Mouse (Mus musculus) frontal cortex, postnatal 36 days (tissue): ENCODE data around the gene Smim24.

Experiments used
- DNase-seq, 2 experiments: peaks; one replicate each; pipeline ENCODE4 v3.0.0; 2022; ENCODE audit warnings: low spot score in 2 of 2

The Smim24 gene

DNA sequence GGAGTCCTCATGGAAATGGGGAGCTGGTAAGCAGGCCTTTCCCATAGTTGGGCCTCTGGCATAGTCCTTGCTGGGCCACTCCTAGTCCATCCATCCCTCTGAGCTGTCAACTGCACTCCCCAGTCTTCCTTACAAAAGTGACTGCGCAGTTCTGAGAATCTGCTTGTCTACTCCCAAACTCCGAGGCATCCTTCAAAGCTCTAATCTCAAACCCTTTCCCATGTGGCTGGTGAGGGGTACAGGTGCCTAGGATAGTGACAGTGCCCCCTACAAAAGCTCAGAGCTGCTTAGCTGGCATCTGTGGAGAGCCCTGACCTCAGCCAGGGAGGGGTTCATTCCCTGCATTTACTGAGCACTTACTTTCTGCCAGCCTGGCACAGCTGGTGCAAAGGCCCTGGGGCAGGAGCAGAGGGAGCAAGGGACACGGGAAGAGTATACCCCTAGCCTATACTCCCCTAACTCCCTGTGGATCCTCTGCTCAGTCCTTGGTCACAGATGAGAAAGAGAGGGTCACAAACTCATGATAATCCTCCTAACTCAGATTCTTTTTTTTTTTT is 29.9 kb downstream of the Smim24 start:
- DNase-seq = no peak

DNA sequence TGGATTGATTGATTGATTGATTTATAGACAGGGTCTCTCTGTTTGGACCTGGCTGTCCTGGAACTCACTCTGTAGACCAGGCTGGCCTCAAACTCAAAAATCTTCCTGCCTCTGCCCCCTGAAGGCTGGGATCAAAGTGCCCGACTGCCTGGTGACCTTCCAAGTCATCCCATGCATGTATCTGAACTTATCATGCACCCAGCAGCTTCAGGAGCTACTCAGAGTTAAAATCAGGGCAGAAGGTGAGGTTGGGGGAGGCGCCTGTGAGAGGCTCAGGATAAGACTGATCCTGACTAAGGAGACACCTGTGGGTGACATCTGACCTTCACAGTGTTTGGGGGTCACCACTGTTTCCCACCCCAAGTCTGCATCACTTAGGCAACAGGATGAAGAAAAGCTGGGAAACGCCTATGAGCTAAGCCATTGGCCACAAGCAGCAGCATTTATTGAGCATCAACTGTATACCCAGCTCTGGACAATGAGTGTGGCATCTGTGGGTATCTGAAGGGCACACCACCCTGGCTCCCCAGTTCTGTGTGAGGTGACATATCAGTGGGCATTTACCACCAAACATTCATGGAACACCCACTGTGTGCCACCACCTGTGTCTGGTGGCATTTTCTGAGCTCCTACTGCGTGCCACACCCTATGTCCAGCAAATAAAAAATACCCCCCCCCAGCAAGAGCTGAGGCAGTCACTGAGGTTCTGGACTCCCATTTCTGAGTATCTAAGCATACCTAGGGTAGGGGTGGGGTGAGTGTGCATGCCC is 30.8 kb downstream of the Smim24 start:
- no peak for DNase-seq

DNA sequence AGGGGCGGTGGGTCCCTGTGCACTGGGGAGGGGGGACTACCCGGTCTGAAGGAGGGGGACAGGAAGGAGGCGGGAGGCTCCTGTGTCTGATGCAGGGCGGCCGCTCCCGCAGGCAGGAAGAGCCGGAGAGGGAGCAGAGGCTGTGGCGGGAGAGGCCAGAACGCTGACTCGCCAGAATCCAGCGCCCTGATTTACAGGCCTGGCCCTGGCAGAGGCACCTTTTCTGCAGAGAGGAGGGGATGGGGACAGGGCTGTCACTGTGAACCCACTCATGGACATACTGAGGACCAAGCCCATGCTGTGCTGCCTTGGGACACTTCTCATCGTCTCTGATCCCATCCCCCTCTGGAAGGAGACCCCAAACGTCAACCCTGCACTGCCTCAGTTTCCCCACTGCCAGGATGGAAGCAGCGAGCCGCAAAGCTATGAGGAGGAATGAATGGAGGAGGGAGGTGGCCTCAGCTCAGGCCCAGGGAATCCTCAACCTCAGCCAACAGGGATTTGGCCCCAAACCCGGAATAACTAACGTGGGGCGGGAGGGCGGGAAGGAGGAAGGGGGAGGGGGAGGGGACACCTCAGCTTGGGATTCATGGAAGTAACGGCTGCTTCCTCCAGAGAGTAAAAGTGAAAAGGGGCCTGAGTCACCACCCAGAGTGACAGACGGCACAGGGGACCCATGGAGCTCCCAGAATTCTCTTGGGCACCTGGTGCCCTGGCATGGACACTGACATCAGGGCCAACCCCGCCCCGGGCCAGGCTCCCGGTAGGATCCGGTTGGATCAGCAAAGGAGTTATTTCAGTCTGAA is 31.6 kb downstream of the Smim24 start:
- DNase-seq = no peak

DNA sequence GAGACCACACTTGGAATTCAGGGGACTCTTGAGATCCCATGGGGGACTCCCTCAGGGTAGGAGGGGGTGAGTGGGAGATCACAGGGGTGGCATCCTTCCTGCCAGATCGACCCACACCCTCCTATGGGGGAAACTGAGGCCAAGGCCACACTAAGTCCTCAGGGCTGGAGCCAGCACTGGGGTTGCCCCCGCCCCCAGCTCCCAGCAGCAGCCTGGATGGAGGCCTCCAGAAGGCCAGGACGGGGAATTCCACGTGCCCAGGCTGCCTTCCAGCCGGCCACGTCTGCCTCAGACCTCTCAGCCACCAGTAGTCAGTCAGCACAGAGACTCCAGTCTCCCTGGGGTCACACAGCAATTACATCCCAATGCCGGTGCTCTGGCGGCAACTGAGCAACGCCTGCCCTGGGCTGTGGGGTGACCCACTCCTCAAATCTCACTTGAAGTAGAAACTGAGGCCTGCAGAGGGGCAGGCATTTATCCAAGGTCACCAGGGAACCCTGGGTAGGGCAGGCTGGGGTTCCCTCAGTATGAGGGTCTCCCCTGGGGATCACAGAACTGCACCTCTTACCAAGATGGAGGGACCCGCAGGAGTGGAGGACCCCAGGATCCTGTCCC is 32.5 kb downstream of the Smim24 start:
- DNase-seq = no peak

DNA sequence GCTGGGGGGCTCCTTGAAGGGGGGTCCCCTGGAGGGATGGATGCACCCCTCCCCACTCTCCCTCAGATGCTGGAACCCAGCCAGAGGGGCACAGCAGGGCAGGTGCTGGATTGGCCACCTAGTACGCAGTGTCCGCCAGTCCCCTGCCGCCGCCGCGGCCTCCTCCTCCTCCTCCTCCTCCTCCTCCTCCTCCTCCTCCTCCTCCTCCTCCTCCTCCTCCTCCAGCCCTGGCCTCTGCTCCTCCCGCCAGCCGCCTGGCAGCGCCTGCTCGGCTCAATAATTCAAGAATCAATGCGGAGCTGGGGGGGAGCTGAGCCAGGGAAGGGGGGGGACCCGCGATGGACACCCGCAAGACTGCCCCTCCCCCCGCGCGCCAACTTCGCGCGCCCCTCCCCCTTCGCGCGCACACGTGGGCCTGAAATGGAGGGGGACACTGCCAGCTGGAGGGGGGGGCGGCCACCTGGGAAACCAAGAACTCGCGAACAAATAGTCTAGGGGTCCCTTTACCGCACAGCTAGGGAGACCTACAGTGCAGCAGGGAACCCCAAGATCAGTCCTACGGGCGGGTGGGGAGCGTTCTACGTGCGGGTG is 33.3 kb downstream of the Smim24 start:
- DNase-seq = no peak

DNA sequence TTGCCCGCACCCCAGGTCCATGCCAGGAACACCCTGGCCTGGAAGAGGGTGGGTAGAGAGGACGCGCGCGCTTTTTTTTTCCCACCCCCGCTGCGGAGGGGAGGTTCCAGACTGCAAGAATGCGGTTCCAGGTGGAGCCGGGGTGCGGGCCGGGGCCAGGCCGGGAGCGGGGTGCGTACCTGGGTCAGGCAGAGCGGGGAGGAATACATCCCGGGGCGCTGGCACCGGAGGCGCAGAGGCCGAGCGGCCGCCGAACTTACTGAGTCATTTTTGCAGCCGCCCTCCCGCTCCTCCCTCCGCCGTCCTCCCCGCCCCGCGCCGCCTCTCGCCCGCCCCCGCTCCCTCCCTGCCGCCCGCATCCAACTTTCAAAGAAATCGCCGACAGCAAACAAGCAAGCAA is 34.0 kb downstream of the Smim24 start:
- peak in 1 of 2 experiments; percentile 51 for DNase-seq

DNA sequence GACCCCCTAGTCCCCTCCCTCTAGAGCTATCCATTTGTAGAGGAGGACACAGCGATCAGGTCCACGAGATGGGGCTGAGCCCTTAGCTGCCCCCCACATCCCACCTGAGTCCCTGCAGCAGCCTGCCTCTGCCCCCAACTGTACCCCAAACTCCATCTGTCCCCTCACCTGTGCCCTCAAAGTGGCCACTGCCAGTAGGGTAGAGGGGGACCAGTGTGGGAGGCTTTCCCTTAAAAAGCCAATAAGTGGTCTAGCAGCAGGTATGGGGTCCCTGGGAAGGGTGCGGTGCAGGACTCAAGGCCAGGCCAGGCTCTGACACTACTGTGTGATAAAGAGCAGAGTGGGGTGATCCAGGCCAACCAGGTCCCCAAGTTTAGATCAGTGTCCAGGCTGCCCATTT is 34.5 kb downstream of the Smim24 start:
- no peak for DNase-seq

DNA sequence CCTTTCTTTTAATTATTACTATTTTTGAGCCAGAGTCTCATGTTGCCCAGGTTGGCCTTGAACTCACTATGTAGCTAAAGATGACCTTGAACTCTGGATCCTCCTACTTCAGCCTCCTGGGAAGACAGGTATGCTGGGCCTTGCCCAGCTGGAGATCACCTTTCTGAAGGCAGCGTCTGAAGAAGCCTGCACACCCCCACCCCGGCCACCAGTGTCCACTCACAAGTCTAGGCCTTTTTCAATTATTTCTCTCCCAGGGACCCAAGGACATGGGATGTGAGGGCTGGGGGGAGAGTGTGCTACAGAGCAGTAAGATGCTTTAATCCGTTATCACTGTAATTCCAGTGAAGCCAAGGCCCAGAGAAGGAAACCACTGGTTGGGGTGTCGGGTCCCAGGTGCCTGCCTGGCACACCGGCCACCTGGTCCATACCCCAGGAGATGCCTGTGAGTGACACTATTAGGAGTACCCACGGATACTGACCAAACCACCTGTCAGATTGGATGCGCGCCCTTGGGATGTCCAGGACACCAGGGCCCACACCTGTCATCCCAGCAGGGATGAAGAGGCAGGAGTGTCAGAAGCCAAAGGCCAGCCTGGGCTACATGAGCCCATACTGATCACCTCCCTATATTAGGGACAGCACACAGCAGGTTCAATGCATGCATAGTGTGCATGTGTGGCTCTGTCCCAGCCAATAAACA is 35.1 kb downstream of the Smim24 start:
- no peak for DNase-seq

DNA sequence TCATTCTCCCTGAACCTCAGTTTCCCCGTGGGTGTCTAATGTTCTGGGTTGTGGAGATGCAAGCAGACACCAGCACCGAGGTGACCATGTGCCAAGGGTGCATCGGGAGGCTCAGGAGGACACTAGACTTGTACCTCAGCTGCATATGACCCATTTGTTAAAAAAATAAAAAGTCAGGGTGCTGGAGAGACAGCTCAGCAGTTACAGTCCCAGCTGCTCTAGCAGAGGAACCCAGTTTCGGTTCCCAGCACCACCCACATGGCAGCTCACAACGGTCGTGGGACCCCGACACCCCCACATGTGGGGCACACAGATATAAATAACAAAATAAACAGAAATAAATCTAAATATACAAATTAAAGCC is 35.6 kb downstream of the Smim24 start:
- no peak for DNase-seq

DNA sequence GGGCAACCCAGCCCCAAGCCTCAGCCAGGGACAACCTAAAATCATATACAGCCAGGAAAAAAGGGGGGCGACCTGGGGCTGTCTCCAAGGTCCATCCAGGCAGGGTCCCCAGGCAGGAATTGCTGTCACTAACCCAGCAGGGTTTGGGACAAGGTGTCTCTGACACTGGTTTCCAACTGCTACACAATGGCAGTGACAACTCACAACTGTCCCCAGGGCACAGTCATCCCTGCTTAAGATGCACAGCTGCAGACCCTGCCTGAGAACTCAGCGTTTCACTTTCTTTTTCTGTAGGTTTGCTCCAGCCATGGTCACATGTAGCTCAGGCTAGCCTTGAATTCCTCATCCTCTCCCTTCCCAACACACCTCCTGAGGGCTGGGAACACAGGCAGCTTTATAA is 36.2 kb downstream of the Smim24 start:
- DNase-seq = no peak

DNA sequence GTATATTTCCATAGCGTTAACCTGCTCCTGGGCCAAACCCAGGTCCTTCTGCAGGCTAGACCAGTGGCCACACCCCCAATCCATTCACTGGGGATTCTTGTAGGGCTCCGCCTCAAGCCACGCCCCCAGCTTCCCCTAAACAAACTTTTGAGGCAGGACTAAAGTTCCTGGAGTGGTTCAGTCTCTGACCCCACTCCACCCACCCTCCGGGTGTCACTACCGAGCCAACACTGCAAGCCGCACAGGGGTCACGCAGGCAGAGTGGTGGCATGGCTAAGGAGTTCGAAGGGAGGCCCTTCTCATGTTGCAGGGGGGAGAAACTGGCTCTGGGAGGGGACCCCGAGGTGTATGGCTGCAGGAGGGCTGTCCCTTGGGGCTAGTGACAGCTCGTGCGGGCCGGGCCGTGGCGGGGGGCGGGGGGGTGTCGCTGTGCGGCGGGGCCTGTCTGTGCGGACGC is 36.8 kb downstream of the Smim24 start:
- no peak for DNase-seq

DNA sequence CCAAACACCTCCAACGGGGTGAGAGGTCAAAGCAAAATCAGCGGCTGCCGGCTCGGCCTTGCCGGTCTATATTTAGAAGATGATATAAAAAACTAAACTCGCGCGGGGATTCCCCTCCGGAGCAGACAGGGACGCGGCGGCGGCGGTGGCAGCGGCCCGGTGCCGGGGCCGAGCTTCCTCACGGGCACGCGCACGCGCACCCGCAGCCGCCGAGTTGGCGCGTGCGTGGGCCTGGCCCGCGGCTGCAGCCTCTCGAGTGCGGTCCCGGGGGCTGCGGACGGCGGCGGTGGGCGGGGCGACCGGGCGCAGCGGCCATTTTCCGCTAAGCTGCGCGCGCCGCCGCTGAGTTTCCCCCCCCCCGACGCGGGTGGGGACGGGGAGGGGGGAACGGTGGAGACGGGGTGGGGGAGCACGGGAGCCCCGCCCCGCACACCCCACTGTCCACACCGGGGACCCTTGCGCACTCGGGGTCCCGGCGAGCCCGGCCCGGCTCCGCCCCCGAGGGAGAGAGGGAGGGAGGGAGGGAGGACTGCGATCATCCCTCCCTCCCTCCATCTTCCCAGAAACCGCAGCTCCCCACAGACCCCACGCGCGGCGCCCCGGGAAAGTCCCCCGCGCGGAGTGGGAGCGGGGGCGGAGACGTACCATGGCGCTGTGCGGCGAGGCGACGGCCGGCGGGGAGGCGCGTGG is 37.4 kb downstream of the Smim24 start:
- DNase-seq = peak; percentile 75 to 85

DNA sequence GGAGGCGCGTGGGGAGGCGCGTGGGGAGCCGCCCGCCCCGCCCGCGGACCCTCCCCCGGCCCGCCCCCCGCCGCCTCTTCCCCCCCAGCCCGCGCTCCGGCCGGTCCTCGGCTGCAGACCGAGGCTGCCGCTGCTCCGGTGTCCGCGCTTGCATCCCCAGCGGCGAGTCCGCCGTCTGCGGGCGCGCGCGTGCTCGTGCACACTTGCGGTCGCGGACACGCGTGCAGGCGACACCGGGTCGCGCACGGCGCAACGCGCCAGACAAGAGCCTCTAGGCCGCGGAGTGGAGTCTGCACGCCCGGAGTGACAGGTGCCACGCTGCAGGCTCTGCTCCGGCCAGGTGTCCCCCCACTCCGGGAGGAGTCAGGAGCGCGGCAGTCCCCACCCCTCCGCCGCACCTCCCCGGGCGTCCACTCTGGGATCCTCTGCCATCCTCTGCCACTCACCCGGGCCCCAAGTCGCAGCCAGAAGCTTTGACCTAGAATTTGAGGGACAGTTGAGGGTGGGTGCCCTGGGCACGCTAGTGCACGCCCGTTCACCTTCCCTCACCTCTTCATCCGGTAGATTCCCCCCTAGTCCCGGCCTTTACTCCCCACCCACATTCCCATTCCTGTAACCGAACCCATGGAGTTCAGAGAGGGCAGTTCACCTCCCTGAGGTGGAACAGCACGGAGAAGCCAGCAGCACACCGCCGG is 38.1 kb downstream of the Smim24 start:
- peak; percentile 71 to 78 for DNase-seq

DNA sequence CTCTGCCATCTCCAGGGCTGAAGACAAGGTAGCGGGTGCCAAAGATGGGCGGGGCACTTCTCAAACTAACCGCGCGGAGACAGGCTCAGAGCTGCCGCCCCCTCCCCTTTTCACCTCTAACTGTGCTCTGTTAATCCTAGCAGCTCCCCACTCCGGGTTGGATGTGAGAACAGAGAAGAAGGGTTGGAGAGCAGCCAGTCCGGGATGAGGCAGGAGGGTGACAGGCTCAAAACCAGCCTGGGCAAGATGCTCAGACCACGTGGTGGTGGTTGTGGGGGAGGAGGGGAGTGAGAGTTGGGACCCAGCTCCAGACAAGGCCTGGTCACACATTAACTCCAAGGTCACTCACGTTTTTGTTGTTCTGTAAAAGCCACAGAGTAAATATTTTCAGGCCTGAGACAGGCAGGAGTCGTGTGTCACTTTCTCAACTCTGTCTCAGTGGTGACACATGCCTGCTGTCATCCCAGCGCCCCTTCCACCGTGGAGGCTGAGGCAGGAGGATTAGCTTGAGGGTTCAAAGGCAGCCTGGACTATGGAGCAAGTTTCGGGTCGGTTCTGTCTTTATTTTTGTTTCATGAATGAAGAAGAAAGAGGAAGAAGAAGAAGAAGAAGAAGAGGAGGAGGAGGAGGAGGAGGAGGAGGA is 38.8 kb downstream of the Smim24 start:
- DNase-seq = no peak

DNA sequence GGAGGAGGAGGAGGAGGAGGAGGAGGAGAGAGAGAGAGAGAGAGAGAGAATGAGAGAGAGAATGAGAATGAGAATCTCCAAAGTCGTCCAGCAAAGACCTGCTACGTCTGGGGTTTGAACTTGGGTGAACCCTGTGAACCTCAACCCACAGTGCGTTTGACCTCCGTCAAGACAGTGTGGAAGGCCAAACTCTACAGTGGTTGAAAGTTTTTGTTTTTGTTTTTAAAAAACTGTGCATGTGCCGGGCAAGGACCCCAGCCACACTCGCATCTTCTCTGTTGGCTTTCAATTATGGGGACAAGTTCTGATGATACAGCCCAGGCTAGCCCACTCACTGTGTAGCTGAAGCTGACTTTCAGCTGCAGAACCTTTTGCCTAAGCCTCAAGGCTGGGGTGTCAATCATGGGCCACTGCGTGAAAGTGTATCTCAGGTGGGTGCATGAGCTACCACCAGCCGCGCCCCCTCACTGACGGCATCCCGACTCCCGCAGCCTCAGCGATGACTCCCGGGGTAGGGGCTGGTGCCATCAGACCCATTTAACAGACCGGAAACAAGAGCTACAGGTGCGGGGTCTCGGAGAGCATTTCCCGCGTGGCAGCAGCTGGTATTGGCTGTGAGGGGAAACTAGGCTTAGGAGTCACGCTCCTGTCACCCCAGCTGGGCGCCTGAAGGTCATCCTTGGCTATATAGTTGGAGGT is 39.5 kb downstream of the Smim24 start:
- no peak for DNase-seq

DNA sequence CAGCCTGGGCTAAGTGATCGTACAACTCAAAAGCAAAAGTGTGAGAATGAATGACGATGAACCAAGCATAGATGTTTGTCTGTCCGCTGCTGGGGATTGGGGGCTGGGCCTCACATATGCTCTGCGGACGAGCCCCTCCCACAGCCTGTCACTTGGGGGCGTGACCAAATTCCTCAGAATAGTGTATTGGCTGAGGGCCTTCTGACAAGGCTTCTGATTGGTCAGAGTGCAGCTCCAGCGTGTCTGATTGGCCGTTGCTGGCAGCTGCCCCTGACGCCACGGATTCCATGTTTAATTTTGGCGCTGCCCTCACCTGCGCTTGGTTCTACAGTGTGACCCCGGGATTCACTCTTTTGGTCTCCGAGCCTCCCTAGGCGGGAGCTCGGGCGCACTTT is 40.0 kb downstream of the Smim24 start:
- peak; percentile 88 to 96 for DNase-seq

DNA sequence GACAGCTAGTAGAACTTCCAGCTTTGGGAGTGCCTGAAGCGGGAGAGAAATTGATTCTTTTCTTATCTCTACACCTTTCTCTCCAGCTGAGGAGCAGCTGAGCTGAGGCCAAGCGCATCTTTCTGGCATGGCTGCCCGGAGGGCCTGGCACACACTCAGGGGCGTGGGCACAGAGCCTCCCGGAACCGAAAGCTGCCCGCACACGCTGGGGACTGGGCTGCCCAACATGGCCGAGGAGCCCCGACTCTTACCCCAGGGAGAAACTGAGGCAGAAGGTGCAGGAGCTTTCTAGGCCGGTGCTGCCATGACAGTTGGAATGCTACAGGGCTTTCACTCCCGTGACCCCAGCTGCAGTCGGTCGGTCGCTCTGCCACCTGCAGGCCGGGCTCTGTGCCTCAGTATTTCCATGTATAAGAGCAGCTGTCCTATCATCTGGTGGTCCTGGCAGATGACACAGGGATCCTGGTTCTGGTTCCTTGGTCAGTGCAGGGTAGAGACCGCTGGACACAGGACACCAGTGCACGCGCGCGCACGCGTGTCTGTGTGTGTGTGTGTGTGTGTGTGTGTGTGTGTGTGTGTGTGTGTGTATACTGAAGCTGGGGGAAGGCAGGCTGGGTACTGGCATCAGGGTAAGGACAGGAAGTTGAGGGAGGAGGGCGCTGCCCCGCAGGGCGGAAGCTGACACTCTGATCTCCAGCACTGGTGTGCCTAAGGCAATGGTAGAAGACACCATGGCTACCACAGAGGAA is 40.9 kb downstream of the Smim24 start:
- DNase-seq = no peak
